Mouse (Mus musculus) limb, embryonic 10.5 days (tissue): Measurements from ENCODE around the gene Mfng. TPM values are rescaled to one million over a fixed set of nuclear protein-coding genes. Genes with fewer than 3 reads are reported as not detected.

ENCODE experiments used
- DNase-seq: peaks from one replicate; pipeline ENCODE4 v3.0.0-alpha.2; 2017; ENCODE audit warnings: low spot score
- H3K27ac ChIP-seq: fragments of 300-500 bp; sonication (generic); 2 replicates; pipeline ENCODE4 v1.5.1; 2016; ENCODE audit warnings: mild to moderate bottlenecking
- H3K27me3 ChIP-seq: fragments of 300-500 bp; sonication (generic); 2 replicates; pipeline ENCODE4 v1.6.1; 2016; ENCODE audit warnings: low read depth, mild to moderate bottlenecking; ENCODE audit not compliant: poor library complexity, severe bottlenecking
- H3K36me3 ChIP-seq: fragments of 300-500 bp; sonication (generic); 2 replicates; pipeline ENCODE4 v1.6.1; 2016; ENCODE audit warnings: mild to moderate bottlenecking, moderate library complexity
- H3K4me1 ChIP-seq: fragments of 300-500 bp; sonication (generic); 2 replicates; pipeline ENCODE4 v1.6.1; 2016
- H3K4me3 ChIP-seq: fragments of 300-500 bp; sonication (generic); 2 replicates; pipeline ENCODE4 v1.5.1; 2016; ENCODE audit warnings: mild to moderate bottlenecking, moderate library complexity
- H3K9me3 ChIP-seq: fragments of 300-500 bp; sonication (generic); replicated peaks from 2 replicates; pipeline ENCODE4 v1.6.1; 2016; ENCODE audit warnings: mild to moderate bottlenecking
- WGBS: fragments of 180-500 bp; shearing (Covaris S2); methylation state at CpG from one replicate; pipeline ENCODE4 v1.1.7; 2016; 5-methylcytosine and 5-hydroxymethylcytosine counted together
- polyA plus RNA-seq: library from polyadenylated mRNA; unstranded; fragments of >200 nt; fragmentation: Nextera tagmentation; extraction: Ambion mirVana; gene quantifications from 2 replicates; pipeline ENCODE4 v1.2.1, GENCODE M21; 2016

The Mfng gene
- polyA plus RNA-seq, 1 experiment from 2014 or later = 13.1 TPM

GRCm38 (mm10) chr15:78785258-78785657, 12.0 kb upstream of the Mfng start:
- no peak for DNase-seq
- Histone ChIP-seq H3K4me3 (no peak overlapping the region), H3K27me3 (peaks cover 33% of the 10 kb centered on the region), H3K36me3 (0 out of 2 replicates have a peak, but pooled peaks cover 2% of the 10 kb centered on the region), H3K9me3 (no peaks in the 10 kb centered on the region), H3K27ac (no peak overlapping the region), H3K4me1 (peaks cover 50% of the 10 kb centered on the region)
- 90% methylated on average over 7 of the region's 7 CpGs for WGBS

- WGBS = 78% methylated on average over 5 of the region's 5 CpGs
- Histone ChIP-seq H3K27ac (no peak overlapping the region), H3K4me1 (peaks cover 45% of the 10 kb centered on the region), H3K36me3 (0 out of 2 replicates have a peak, but pooled peaks cover 2% of the 10 kb centered on the region), H3K4me3 (no peak overlapping the region), H3K9me3 (no peaks in the 10 kb centered on the region), H3K27me3 (peaks cover 29% of the 10 kb centered on the region)
- no peak for DNase-seq
These were observed 11.2 kb upstream of the Mfng start for GRCm38 (mm10) chr15:78784520-78784919.

- H3K36me3 ChIP-seq = 0 out of 2 replicates have a peak, but pooled peaks cover 2% of the 10 kb centered on the region
- H3K27me3 ChIP-seq = peaks cover 16% of the 10 kb centered on the region
- H3K4me3 ChIP-seq = no peak overlapping the region
- peaks cover 44% of the 10 kb centered on the region for H3K4me1 ChIP-seq
- no peak overlapping the region for H3K27ac ChIP-seq
- 70% methylated on average over 14 of the region's 14 CpGs for WGBS
- DNase-seq = no peak
- no peaks in the 10 kb centered on the region for H3K9me3 ChIP-seq
These were observed 9.3 kb upstream of the Mfng start for GRCm38 (mm10) chr15:78782348-78783103.

- DNase-seq = no peak
- H3K4me1 ChIP-seq = peaks cover 29% of the 10 kb centered on the region
- WGBS = 79% methylated on average over 7 of the region's 7 CpGs
- peaks cover 9% of the 10 kb centered on the region for H3K27me3 ChIP-seq
- peaks cover 9% of the 10 kb centered on the region for H3K36me3 ChIP-seq
- H3K27ac ChIP-seq = no peak overlapping the region
- H3K9me3 ChIP-seq = no peaks in the 10 kb centered on the region
- H3K4me3 ChIP-seq = no peak overlapping the region
These were observed 7.6 kb upstream of the Mfng start for GRCm38 (mm10) chr15:78780908-78781307.

- 93% methylated on average over 14 of the region's 14 CpGs for WGBS
- Histone ChIP-seq H3K9me3 (no peaks in the 10 kb centered on the region), H3K27me3 (peaks cover 9% of the 10 kb centered on the region), H3K27ac (no peak overlapping the region), H3K4me1 (peaks cover 27% of the 10 kb centered on the region), H3K36me3 (peaks cover 14% of the 10 kb centered on the region), H3K4me3 (no peak overlapping the region)
- no peak for DNase-seq
These were observed 7.1 kb upstream of the Mfng start for GRCm38 (mm10) chr15:78780359-78780758.

- WGBS = 95% methylated on average over 5 of the region's 5 CpGs
- H3K4me1 ChIP-seq = peaks cover 31% of the 10 kb centered on the region
- no peak overlapping the region for H3K4me3 ChIP-seq
- peaks cover 9% of the 10 kb centered on the region for H3K27me3 ChIP-seq
- H3K36me3 ChIP-seq = peaks cover 15% of the 10 kb centered on the region
- no peak for DNase-seq
- H3K9me3 ChIP-seq = no peaks in the 10 kb centered on the region
- no peak overlapping the region for H3K27ac ChIP-seq
These were observed 6.4 kb upstream of the Mfng start for GRCm38 (mm10) chr15:78779690-78780089.

- DNase-seq = no peak
- 85% methylated on average over 8 of the region's 8 CpGs for WGBS
- H3K9me3 ChIP-seq = no peaks in the 10 kb centered on the region
- no peak overlapping the region for H3K4me3 ChIP-seq
- peaks cover 33% of the 10 kb centered on the region for H3K4me1 ChIP-seq
- peaks cover 15% of the 10 kb centered on the region for H3K36me3 ChIP-seq
- peak overlapping the region; percentile 67 for H3K27ac ChIP-seq
- peaks cover 9% of the 10 kb centered on the region for H3K27me3 ChIP-seq
These were observed 6.0 kb upstream of the Mfng start for GRCm38 (mm10) chr15:78779253-78779652.

GRCm38 (mm10) chr15:78778077-78778870, 5.0 kb upstream of the Mfng start:
- DNase-seq = peak; percentile 84
- H3K4me1 ChIP-seq = peaks cover 41% of the 10 kb centered on the region
- H3K4me3 ChIP-seq = no peak overlapping the region; the same call in 1 of the 2 replicates
- H3K27me3 ChIP-seq = peaks cover 12% of the 10 kb centered on the region
- peaks cover 15% of the 10 kb centered on the region for H3K36me3 ChIP-seq
- H3K27ac ChIP-seq = peak overlapping the region; percentile 67
- 53% methylated on average over 14 of the region's 15 CpGs for WGBS
- H3K9me3 ChIP-seq = no peaks in the 10 kb centered on the region

GRCm38 (mm10) chr15:78772856-78773255, 419 bp downstream of the Mfng start:
- WGBS = 43% methylated on average over 14 of the region's 14 CpGs
- peaks cover 42% of the 10 kb centered on the region for H3K4me1 ChIP-seq

GRCm38 (mm10) chr15:78772368-78772763, 909 bp downstream of the Mfng start:
- H3K27ac ChIP-seq = peak overlapping the region; percentile 54
- DNase-seq = no peak

More at GRCm38 (mm10) chr15:78772856-78773255, 419 bp downstream of the Mfng start:
- peaks cover 16% of the 10 kb centered on the region for H3K36me3 ChIP-seq
- no peak for DNase-seq
- peak overlapping the region; percentile 54 for H3K27ac ChIP-seq
- H3K4me3 ChIP-seq = peak overlapping the region; percentile 29
- H3K9me3 ChIP-seq = no peaks in the 10 kb centered on the region
- peaks cover 22% of the 10 kb centered on the region for H3K27me3 ChIP-seq

GRCm38 (mm10) chr15:78771531-78772367, 1.5 kb downstream of the Mfng start:
- Histone ChIP-seq H3K36me3 (peaks cover 16% of the 10 kb centered on the region), H3K27ac (peak overlapping the region; percentile 54), H3K27me3 (peaks cover 22% of the 10 kb centered on the region), H3K9me3 (no peaks in the 10 kb centered on the region), H3K4me3 (0 out of 2 replicates have a peak overlapping the region, but pooled peaks have one; percentile 29), H3K4me1 (peaks cover 42% of the 10 kb centered on the region)
- WGBS = 74% methylated on average over 19 of the region's 19 CpGs
- DNase-seq = no peak

More at GRCm38 (mm10) chr15:78772368-78772763, 909 bp downstream of the Mfng start:
- WGBS = 62% methylated on average over 4 of the region's 4 CpGs
- peaks cover 16% of the 10 kb centered on the region for H3K36me3 ChIP-seq
- H3K4me3 ChIP-seq = peak overlapping the region; percentile 29; the same call in 1 of the 2 replicates
- H3K4me1 ChIP-seq = peaks cover 42% of the 10 kb centered on the region
- no peaks in the 10 kb centered on the region for H3K9me3 ChIP-seq
- peaks cover 22% of the 10 kb centered on the region for H3K27me3 ChIP-seq

GRCm38 (mm10) chr15:78770983-78771355, 2.3 kb downstream of the Mfng start:
- peaks cover 42% of the 10 kb centered on the region for H3K4me1 ChIP-seq
- peaks cover 9% of the 10 kb centered on the region for H3K36me3 ChIP-seq
- DNase-seq = no peak
- 49% methylated on average over 5 of the region's 5 CpGs for WGBS
- no peak overlapping the region for H3K4me3 ChIP-seq
- no peaks in the 10 kb centered on the region for H3K9me3 ChIP-seq
- H3K27me3 ChIP-seq = peaks cover 22% of the 10 kb centered on the region
- no peak overlapping the region for H3K27ac ChIP-seq
